Mouse (Mus musculus): ENCODE data around the gene Alkal2. TPM values are rescaled to one million over a fixed set of nuclear protein-coding genes. Genes with fewer than 3 reads are reported as not detected.

The Alkal2 gene
- under 1 TPM; 0.63 to 0.87 TPM for total RNA-seq (2021)
- long read RNA-seq, experiment 1, result 0 reads
- long read RNA-seq, experiment 2, partial matches to known transcripts, result 0 of 2 reads
- long read RNA-seq, experiment 2, other reads (novel, unspliced or antisense), result 0 of 2 reads

DNA sequence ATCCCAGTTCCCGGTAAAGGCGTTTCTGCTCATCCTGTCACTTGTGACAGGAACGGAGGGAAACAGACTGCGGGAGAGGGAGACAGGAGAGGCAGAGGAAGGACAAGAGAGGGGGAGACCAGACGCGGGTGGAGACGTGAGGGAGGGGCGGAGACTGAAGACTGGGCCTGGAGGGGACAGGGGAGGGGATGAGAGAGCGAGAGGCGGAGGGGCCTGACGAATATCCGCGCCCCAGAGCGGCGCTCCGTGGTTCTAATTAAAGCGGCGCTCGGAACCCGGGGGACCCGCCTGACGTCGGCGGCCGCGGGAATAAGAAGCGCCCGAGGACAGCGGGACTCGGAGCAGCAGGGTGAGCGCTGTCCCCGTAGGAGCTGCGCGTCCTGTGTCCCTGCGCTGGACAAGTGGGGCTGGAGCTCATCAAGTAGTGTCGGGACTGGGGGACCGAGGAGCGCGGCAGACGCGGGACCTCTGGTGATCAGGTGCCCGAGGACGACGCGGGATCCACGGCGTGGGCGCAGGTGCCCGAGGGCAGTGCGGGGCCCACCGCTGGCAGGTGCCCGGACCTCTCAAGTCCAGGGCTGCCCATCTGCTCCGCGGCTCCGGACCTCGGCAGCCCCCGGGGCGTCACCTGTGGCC lies at the start of gene Alkal2:
TSS of gene Alkal2 (plus strand) at position 337 of the 636 bp plus-strand sequence.
- DNase-seq, result peak; percentile 14

- DNase-seq, result no peak
Observed at GRCm38 (mm10) chr12:30848521-30848920, 35.6 kb upstream of the Alkal2 start.

- no peak for DNase-seq
Observed at GRCm38 (mm10) chr12:30850902-30851301, 33.2 kb upstream of the Alkal2 start.

GRCm38 (mm10) chr12:30851871-30852270 lies 32.3 kb upstream of the Alkal2 start:
- no peak for DNase-seq

GRCm38 (mm10) chr12:30855442-30856159 lies 28.5 kb upstream of the Alkal2 start:
- DNase-seq, result no peak

DNA sequence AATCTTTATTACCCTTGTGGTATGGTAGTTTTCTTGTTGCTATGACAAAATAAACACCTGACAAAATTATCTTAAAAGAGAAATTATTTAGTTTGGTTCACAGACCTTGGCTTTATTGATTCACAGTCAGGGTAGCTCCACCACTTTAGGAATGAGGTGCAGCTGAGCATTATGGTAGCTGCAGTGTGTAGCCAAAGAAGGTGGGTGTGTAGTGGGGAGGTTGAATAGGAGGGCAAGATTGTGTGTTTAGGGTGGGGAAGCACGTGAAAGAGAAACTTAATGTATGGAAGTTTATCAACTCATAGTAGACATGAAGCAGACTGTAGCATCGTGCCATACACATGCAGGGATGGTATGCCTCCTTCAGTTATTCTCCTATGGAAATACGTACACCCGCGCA lies 27.9 kb upstream of the Alkal2 start:
- DNase-seq, result no peak

DNA sequence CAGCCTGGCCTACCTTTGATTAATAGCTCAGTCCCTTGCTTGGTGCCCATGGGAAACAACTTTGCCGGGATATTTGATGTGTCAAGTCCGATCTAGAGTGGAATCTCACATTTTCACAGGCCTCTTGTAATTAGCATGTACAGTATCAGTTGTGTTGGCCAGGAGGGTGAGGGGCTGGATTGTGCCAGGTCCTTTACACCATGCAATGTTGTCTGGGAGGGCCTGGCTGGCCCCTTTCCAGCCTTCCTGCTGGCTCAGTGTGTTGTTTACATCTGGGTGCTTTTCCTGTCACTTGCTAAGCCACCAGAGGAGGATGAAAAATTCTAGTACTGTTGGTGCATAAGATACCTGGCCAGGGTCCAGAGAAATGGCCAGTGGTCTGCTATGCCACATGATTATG lies 19.8 kb upstream of the Alkal2 start:
- DNase-seq, result no peak

- DNase-seq, result no peak
Observed at GRCm38 (mm10) chr12:30865781-30866180, 18.3 kb upstream of the Alkal2 start.

DNA sequence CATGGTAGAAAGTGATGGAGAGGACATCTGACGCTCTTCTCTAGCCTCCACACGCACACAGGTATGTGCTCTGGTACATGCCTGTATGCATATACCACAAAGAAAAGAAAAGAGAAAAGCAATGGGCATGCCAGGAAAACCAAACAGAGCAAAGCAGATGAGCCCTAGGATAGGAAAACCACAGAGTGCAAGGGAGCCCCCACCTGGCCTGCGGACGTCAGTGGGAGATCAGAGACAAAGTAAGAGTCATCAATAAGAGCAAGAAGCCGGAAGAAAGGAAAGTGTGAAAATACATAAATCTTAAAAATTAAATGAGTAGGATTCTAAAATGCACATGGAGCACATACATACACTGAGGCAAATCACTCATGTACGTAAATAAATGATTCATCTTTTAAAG lies 4.7 kb upstream of the Alkal2 start:
- DNase-seq, result no peak

GRCm38 (mm10) chr12:30883592-30883985 lies 533 bp upstream of the Alkal2 start:
- no peak for DNase-seq

DNA sequence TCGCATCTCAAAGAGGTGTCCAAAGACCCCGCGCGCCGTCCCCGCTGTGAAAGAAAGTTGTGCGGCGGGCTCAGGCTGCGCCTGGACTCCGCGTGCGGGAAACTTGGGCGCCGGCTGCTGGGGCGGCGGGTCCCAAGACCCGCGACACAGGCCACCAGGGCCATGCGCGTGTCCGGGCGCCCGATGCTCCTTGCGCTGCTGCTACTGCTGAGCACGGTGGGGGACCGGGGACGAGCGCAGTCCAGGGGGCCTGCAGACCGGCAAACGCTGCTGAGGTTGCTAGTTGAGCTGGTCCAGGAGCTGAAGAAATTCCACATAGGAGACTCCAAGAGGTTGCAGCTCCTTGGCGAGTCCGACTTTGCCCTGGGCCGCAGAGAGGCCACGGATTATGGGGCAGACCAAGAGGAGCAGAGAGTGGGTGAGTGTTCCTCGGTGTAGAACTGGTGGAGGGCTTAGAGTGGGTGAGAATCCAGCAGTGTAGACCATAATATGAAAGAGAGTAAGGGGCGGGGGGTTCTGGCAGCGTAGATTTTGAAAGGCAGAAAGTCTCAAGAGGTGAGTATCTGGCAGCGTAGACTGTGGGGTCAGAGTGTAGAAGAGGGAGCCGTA lies 604 bp downstream of the Alkal2 start:
- DNase-seq, result no peak

DNA sequence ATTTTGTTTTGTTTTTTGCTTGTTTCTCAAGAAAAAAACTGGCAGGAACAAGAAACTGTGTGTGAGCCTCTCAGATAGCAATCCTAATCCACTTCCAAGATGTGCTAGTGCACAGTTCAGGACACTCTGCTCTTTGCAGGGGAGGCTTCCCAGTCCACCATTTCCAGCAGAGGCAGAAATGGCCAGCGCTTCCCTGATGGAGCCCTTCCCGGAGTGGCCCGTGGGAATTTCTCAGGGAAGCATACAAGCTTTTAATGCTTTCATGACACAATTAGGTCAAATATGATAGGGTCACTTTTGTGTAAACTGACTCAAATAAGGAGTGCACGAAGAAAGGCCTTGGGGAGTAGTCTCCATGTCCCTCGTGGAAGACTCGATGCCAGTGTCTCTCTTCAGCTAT lies 1.8 kb downstream of the Alkal2 start:
- DNase-seq, result no peak

- no peak for DNase-seq
Observed at GRCm38 (mm10) chr12:30888003-30888402, 3.9 kb downstream of the Alkal2 start.

- DNase-seq, result peak; percentile 53
Observed at GRCm38 (mm10) chr12:30890067-30890466, 5.9 kb downstream of the Alkal2 start.

DNA sequence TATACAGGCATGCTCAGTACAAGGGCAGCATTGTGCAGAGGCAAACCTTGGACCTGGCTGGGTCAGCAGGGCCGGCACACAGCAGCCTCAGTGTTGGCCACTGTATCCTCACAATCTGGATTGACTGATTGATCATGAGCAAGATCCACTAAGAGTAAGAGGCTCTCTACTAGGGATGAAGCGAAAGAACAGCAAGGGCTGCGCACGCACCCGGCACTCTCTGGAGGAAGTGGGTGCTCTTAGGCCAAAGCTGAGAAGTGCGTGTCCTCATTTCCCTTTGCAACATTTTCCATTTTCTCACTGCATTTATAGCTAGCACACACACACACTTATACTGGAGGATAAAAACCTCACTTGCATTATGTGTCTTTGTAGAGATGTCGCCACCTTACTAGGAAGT lies 7.3 kb downstream of the Alkal2 start:
- DNase-seq, result no peak

- DNase-seq, result no peak
Observed at GRCm38 (mm10) chr12:30897039-30897438, 12.9 kb downstream of the Alkal2 start.

- DNase-seq, result no peak
Observed at GRCm38 (mm10) chr12:30908658-30909057, 24.5 kb downstream of the Alkal2 start.

DNA sequence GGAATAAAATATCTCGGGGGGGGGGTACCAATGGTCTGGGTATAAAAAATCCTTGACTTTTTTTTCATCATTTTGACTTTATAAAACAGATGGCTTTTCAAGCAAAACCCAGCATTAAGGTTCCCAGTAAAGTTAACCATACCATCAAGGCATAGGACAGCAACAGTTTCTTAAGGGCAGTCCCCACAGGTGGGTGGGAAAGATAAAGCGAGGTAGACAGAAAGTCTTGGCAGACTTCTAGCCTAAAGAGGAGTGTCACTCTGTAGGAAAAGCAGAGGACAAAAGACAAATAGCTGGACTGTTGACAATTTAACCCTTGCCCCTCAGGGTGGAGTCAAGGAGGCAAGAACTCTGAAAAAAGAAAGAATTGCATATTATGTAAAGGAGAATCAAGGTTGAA lies 25.8 kb downstream of the Alkal2 start:
- no peak for DNase-seq

GRCm38 (mm10) chr12:30910860-30911259 lies 26.7 kb downstream of the Alkal2 start:
- DNase-seq, result no peak

DNA sequence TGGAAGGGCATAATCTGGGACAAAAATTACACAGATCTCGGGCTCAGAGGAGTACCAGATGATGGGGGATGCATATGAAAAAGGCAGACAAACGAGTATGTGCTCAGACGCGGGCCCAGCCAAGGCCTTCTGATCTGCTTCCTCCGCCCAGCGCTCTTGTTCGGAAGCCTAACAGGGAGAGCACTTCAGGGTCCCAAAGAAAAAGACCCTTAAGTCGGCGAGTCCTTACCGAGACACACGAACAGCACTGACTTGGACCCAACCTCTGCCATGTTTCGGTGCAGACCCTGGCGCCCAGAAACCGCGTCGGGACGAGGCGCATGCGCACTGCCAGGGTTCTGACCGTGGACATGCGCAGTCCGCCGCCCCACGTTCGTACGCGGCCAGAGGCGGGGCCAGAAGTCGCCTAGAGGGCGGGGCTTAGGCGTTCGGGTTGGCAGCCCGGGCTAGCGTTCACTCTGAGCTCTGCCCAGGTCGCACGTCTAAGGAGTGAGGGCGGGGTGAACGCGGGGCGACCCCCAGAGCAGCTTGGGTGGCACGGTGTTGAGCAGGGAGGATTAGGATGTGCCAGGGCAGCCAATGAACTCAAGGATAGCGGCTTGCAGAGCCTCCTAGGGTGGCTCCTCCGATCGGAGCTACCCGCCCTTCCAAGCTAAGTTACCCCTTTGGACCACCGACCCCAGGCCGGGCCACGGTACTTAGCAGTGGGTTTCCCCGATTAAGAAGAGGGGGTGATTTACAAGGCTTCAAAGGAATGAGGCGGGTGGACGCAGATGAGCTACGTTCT lies 27.3 kb downstream of the Alkal2 start, which contains the start of the genes Acp1 and Sh3yl1:
TSS of gene Acp1 (minus strand) at position 329 of the 787 bp plus-strand sequence.
TSS of gene Sh3yl1 (plus strand) at position 408 of the 787 bp plus-strand sequence.
- DNase-seq, result peak; percentile 97

DNA sequence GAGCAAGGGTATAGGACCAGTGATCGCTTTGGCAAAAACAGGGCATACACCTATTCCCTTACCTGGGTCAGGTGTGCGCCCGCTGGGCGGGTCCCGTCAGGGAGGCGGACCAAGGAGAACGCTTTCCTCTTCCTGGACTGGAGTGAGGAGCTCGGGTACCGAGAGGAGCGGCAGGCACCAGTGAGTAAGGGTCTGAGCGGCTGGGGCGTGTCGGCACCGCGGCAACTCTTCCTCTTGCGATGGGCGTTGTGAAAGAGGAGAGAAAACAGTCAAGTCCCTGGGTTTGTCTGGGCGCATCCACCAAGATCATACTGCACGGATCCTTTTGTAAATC lies 27.9 kb downstream of the Alkal2 start:
- DNase-seq, result peak; percentile 22

DNA sequence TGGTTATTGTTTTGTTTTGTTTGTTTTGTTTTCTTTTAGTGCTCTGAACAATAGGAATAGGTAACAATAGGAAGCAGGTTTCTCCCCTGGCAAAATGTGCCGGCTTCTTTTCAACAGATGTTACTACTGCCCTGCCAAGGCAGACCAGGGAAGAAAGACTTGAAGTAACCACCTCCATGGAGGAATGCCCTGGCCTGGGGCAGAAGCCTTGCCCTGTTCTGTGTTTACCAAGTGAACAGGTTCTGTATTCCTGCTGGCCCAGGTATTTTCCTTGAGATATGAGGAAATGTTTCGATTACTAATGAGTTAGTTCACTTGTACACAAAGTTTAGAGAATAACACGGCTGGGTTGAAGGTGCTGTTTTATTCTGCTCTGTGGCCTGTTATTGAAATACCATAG lies 28.7 kb downstream of the Alkal2 start:
- no peak for DNase-seq

DNA sequence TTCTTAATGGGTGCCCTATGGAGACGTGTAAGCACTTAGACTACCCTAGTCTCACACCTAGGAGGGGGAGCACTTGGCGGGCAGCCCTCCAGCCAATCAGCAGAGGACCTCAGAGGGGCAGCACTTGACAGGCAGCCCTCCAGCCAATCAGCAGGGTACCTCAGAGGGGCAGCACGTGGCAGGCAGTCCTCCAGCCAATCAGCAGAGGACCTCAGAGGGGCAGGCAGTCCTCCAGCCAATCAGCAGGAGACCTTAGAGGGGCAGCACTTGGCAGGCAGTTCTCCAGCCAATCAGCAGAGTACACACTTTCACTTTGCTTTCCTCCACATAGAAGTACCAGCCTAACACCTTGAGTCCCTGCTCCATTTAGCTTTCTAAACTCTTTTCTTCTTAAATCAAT lies 38.3 kb downstream of the Alkal2 start:
- DNase-seq, result no peak

Measured in gastrocnemius, postnatal 10 days (tissue).